Mouse (Mus musculus) forebrain, embryonic 13.5 days (tissue): ENCODE results near the gene Adap1. TPM values are rescaled to one million over a fixed set of nuclear protein-coding genes. Genes with fewer than 3 reads are reported as not detected.

Experiments
- ATAC-seq: fragments of 200-750 bp; cut with Nextera tagmentation; 2 replicates; pipeline ENCODE4 v1.8.0; 2017
- H3K27ac ChIP-seq: fragments of 300-500 bp; sonication (generic); 2 replicates; pipeline ENCODE4 v1.5.1; 2015; ENCODE audit warnings: inconsistent platforms, mild to moderate bottlenecking, moderate library complexity
- H3K27me3 ChIP-seq: fragments of 300-500 bp; sonication (generic); 2 replicates; pipeline ENCODE4 v1.6.1; 2015; ENCODE audit warnings: mild to moderate bottlenecking, inconsistent platforms
- H3K36me3 ChIP-seq: fragments of 300-500 bp; sonication (generic); 2 replicates; pipeline ENCODE4 v1.6.1; 2015; ENCODE audit warnings: mild to moderate bottlenecking, inconsistent platforms; ENCODE audit not compliant: poor library complexity, severe bottlenecking
- H3K4me1 ChIP-seq: fragments of 300-500 bp; sonication (generic); 2 replicates; pipeline ENCODE4 v1.6.1; 2015; ENCODE audit warnings: inconsistent platforms
- H3K4me2 ChIP-seq: fragments of 300-500 bp; sonication (generic); 2 replicates; pipeline ENCODE4 v1.6.1; 2015; ENCODE audit warnings: inconsistent platforms, mild to moderate bottlenecking, moderate library complexity
- H3K4me3 ChIP-seq: fragments of 300-500 bp; sonication (generic); 2 replicates; pipeline ENCODE4 v1.5.1; 2015; ENCODE audit warnings: mild to moderate bottlenecking, inconsistent platforms
- H3K9ac ChIP-seq: fragments of 300-500 bp; sonication (generic); 2 replicates; pipeline ENCODE4 v1.6.1; 2015; ENCODE audit warnings: mild to moderate bottlenecking, inconsistent platforms
- H3K9me3 ChIP-seq: fragments of 300-500 bp; sonication (generic); replicated peaks from 2 replicates; pipeline ENCODE4 v1.6.1; 2016; ENCODE audit warnings: inconsistent platforms
- WGBS: fragments of 180-500 bp; shearing (Covaris S2); methylation state at CpG from one replicate; pipeline ENCODE4 v1.1.7; 2015; 5-methylcytosine and 5-hydroxymethylcytosine counted together
- polyA plus RNA-seq: library from polyadenylated mRNA; unstranded; fragments of >200 nt; fragmentation: Nextera tagmentation; extraction: Ambion mirVana; gene quantifications from 2 replicates; pipeline ENCODE4 v1.2.1, GENCODE M21; 2015

Gene Adap1
- polyA plus RNA-seq, 1 experiment from 2014 or later, result 3.8 TPM

DNA sequence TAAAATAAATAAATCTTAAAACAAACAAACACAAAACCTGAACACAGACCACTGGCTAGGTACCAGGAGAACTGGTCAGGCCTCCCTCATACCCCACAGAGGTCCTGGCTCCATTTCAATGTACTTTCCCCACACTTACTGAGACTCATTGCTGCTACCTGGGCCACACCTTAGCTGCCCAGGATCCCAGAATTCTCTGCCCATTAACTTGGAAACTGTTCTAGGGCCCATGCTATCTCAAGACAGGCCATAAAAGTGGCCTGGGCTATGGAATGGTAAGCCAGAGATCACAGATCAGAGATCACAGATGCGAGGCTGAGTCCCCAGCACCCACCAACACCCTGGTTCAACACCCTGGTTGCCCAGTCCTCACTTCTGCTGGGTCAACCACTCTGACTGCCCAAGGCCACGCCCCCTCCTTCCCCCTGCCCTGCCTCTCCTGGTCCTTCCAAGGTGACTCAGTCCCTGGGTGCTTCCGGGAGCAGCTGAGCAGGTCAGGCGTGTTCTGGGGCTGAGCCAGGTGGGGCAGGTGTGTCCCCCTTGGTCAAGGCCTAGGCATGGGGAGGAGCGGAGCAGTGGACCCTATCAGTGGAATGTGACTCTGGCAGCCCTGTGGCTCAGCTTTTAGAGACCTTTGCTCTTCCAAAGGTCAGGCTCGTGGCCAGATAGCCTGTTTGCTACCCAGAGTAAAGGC is 8.3 kb downstream of the Adap1 start:
- H3K9ac ChIP-seq, result no peak overlapping the region
- H3K4me2 ChIP-seq, result no peak overlapping the region
- H3K27ac ChIP-seq, result no peak overlapping the region
- H3K36me3 ChIP-seq, result no peaks in the 10 kb centered on the region
- 79% methylated on average over 6 of the region's 6 CpGs for WGBS
- no peaks in the 10 kb centered on the region for H3K9me3 ChIP-seq
- ATAC-seq, result no peak
- H3K27me3 ChIP-seq, result 0 out of 2 replicates have a peak, but pooled peaks cover 2% of the 10 kb centered on the region
- no peak overlapping the region for H3K4me3 ChIP-seq
- H3K4me1 ChIP-seq, result no peaks in the 10 kb centered on the region

DNA sequence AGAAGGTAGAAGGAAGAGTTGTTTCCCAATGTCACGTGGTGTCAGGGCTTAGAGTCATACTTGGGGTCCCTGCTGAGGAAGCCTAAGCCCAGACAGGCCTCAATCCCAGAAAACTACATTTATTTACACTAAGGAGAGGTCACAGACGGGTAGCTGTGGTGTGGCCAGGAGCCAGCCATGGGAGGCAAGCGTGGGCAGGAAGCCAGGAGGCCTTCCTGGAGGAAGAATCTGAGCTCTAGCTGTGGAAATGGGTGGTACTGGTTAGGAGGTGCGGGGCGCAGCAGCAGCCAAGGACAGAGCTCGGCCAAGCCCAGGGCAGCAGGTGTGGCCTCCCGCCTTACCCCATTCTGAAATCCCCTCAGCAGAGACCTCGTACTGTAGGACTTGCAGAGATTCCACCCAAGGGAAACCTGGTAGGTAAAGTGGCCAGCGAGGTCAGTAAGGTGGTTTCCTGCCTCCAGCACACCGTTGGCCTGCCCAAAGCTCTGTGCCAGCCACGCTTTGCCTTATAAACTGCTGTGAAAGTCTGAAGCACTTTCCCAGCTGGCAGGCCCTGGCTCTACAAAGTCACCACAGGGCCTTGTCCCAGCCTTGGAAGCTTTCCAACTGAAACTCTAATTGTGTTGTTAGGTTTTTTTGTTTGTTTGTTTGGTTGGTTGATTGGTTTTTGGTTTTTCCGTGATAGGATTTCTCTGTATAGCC is 10.3 kb downstream of the Adap1 start:
- Histone ChIP-seq H3K36me3 (no peaks in the 10 kb centered on the region), H3K27me3 (0 out of 2 replicates have a peak, but pooled peaks cover 2% of the 10 kb centered on the region), H3K9me3 (no peaks in the 10 kb centered on the region), H3K4me2 (no peak overlapping the region), H3K4me3 (no peak overlapping the region), H3K9ac (no peak overlapping the region), H3K4me1 (no peaks in the 10 kb centered on the region), H3K27ac (no peak overlapping the region)
- no peak for ATAC-seq
- 83% methylated on average over 12 of the region's 12 CpGs for WGBS

DNA sequence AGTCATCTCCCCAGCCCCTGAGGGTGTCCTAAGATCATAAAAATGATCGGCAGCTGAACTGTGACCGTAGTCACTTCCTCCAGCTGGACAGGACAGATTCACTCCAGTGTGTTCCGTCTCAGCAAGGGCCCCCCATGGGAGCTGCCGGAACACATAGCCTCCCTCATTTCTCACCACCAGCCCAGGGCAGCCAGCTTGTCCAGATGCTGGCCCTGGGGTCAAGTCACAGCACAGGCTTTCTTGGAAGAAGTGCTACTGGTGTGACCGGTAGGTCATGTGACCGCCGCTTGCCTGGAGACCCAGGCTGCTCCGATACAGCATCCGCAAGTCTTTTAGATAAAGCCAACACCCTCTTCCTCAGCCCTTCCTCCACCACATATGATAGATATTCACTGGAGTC is 11.9 kb downstream of the Adap1 start:
- no peak overlapping the region for H3K4me3 ChIP-seq
- H3K36me3 ChIP-seq, result no peaks in the 10 kb centered on the region
- no peaks in the 10 kb centered on the region for H3K4me1 ChIP-seq
- H3K27ac ChIP-seq, result no peak overlapping the region
- no peak for ATAC-seq
- 89% methylated on average over 9 of the region's 9 CpGs for whole genome bisulfite sequencing
- 0 out of 2 replicates have a peak, but pooled peaks cover 2% of the 10 kb centered on the region for H3K27me3 ChIP-seq
- no peaks in the 10 kb centered on the region for H3K9me3 ChIP-seq
- H3K4me2 ChIP-seq, result no peak overlapping the region
- no peak overlapping the region for H3K9ac ChIP-seq

DNA sequence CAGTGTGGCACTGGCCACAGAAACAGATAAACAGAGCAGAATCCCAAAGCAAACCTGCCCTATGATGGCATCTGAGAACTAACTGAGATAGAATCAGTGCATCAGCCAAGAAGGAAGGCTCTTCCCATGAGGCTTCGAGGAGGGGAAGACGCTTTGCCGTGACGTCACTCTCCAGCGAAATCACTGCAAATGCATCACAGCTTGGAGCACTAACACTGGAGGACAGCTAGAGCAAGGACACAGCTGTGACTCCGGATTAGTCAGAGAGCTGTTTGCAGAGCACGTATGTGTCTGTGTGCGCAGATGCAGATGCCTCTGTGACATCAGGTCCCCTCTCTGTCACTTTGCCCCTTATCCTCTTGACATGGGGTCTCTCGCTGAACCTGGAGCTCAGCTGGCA is 13.6 kb downstream of the Adap1 start:
- 95% methylated on average over 9 of the region's 9 CpGs for WGBS
- Histone ChIP-seq H3K36me3 (no peaks in the 10 kb centered on the region), H3K27ac (no peak overlapping the region), H3K4me3 (no peak overlapping the region), H3K4me2 (no peak overlapping the region), H3K9me3 (no peaks in the 10 kb centered on the region), H3K27me3 (no peaks in the 10 kb centered on the region), H3K4me1 (no peaks in the 10 kb centered on the region), H3K9ac (no peak overlapping the region)
- no peak for ATAC-seq

DNA sequence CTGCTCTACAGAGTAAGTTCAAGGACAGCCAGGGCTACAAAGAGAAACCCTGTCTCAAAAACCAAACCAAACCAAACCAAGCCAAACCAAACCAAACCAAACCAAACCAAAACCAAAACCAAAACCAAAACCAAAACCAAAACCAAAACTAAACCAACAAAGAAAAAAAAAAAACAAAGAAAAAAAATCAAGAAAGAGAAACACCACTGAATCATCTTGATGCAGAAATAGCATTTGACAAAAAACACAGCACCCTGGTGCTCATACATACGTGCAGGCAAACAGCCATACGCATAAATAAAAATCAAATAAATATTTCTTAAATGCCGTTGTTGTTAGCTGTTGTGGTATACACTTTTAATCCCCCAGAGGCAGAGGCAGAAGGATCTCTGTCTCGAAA is 14.9 kb downstream of the Adap1 start:
- ATAC-seq, result no peak
- Histone ChIP-seq H3K4me2 (no peak overlapping the region), H3K9ac (no peak overlapping the region), H3K27ac (no peak overlapping the region), H3K9me3 (no peaks in the 10 kb centered on the region), H3K4me1 (no peaks in the 10 kb centered on the region), H3K27me3 (no peaks in the 10 kb centered on the region), H3K36me3 (no peaks in the 10 kb centered on the region), H3K4me3 (no peak overlapping the region)
- WGBS, result 88% methylated on average over 4 of the region's 4 CpGs

- Histone ChIP-seq H3K4me3 (no peak overlapping the region), H3K4me1 (no peaks in the 10 kb centered on the region), H3K36me3 (no peaks in the 10 kb centered on the region), H3K27ac (no peak overlapping the region), H3K27me3 (no peaks in the 10 kb centered on the region), H3K4me2 (no peak overlapping the region), H3K9ac (no peak overlapping the region), H3K9me3 (no peaks in the 10 kb centered on the region)
- ATAC-seq, result no peak
- WGBS, result 83% methylated on average over 3 of the region's 3 CpGs
Measured at GRCm38 (mm10) chr5:139309946-139310345, 15.5 kb downstream of the Adap1 start.

- no peaks in the 10 kb centered on the region for H3K4me1 ChIP-seq
- 90% methylated on average over 9 of the region's 9 CpGs for WGBS
Measured at GRCm38 (mm10) chr5:139303646-139304061, 21.8 kb downstream of the Adap1 start.

GRCm38 (mm10) chr5:139302101-139302500 is 23.3 kb downstream of the Adap1 start:
- ATAC-seq, result no peak
- WGBS, result 90% methylated on average over 6 of the region's 6 CpGs
- Histone ChIP-seq H3K9ac (no peak overlapping the region), H3K36me3 (no peaks in the 10 kb centered on the region), H3K4me2 (no peak overlapping the region), H3K27me3 (no peaks in the 10 kb centered on the region), H3K4me3 (no peak overlapping the region), H3K27ac (no peak overlapping the region), H3K4me1 (no peaks in the 10 kb centered on the region), H3K9me3 (no peaks in the 10 kb centered on the region)

More at GRCm38 (mm10) chr5:139303646-139304061, 21.8 kb downstream of the Adap1 start:
- Histone ChIP-seq H3K27ac (no peak overlapping the region), H3K9me3 (no peaks in the 10 kb centered on the region), H3K4me2 (no peak overlapping the region), H3K9ac (no peak overlapping the region), H3K36me3 (no peaks in the 10 kb centered on the region), H3K27me3 (no peaks in the 10 kb centered on the region), H3K4me3 (no peak overlapping the region)
- no peak for ATAC-seq

- Histone ChIP-seq H3K9me3 (no peaks in the 10 kb centered on the region), H3K27me3 (no peaks in the 10 kb centered on the region), H3K27ac (no peak overlapping the region), H3K9ac (no peak overlapping the region), H3K4me2 (no peak overlapping the region), H3K4me3 (no peak overlapping the region), H3K4me1 (no peaks in the 10 kb centered on the region), H3K36me3 (no peaks in the 10 kb centered on the region)
- 85% methylated on average over 5 of the region's 5 CpGs for WGBS
- ATAC-seq, result no peak
Measured at GRCm38 (mm10) chr5:139297745-139298144, 27.7 kb downstream of the Adap1 start.

DNA sequence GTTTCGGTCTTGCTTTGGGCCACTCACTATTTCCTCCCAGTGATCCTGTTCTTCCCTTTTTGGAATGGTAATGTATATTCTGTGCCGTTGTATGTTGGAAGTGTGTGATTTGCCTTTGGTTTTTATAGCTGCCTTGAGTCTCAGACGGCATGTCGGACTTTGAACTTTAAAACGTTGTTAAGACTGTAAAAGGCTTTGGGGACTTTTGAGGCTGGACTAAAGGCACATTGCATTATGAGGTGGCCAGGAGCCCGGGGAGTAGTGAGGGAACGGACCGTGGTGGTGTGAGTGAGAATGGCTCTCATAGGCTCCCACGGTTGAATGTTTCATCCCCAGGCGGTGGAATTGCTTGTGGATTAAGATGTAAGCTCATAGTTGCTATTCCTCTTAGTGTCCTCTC is 28.3 kb downstream of the Adap1 start:
- Histone ChIP-seq H3K27me3 (no peaks in the 10 kb centered on the region), H3K36me3 (no peaks in the 10 kb centered on the region), H3K27ac (no peak overlapping the region), H3K9ac (no peak overlapping the region), H3K4me2 (no peak overlapping the region), H3K4me1 (no peaks in the 10 kb centered on the region), H3K9me3 (no peaks in the 10 kb centered on the region), H3K4me3 (no peak overlapping the region)
- no peak for ATAC-seq
- 93% methylated on average over 10 of the region's 10 CpGs for WGBS

DNA sequence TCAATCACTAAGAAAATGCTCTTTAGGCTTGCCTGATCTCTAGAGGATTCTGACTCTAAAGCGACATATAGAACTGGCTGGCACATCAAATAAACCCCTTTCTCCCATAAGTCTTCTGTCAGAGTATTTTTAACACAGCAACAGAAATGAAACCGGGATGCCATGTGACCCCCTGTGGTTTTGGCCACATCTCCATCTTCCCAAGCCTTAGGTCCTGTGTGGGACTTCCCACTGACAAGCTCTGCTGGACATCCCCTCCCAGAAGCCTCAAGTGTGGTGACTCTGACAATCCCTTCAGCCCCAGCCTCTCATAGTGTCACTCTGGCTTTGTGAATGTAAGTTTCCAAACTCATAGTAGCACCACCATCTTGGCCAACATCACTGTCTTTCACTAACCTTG is 31.3 kb downstream of the Adap1 start:
- Histone ChIP-seq H3K27ac (no peak overlapping the region), H3K4me3 (no peak overlapping the region), H3K4me1 (no peaks in the 10 kb centered on the region), H3K9me3 (no peaks in the 10 kb centered on the region), H3K4me2 (no peak overlapping the region), H3K9ac (no peak overlapping the region), H3K36me3 (no peaks in the 10 kb centered on the region), H3K27me3 (no peaks in the 10 kb centered on the region)
- ATAC-seq, result no peak
- 88% methylated on average over 2 of the region's 2 CpGs for WGBS

DNA sequence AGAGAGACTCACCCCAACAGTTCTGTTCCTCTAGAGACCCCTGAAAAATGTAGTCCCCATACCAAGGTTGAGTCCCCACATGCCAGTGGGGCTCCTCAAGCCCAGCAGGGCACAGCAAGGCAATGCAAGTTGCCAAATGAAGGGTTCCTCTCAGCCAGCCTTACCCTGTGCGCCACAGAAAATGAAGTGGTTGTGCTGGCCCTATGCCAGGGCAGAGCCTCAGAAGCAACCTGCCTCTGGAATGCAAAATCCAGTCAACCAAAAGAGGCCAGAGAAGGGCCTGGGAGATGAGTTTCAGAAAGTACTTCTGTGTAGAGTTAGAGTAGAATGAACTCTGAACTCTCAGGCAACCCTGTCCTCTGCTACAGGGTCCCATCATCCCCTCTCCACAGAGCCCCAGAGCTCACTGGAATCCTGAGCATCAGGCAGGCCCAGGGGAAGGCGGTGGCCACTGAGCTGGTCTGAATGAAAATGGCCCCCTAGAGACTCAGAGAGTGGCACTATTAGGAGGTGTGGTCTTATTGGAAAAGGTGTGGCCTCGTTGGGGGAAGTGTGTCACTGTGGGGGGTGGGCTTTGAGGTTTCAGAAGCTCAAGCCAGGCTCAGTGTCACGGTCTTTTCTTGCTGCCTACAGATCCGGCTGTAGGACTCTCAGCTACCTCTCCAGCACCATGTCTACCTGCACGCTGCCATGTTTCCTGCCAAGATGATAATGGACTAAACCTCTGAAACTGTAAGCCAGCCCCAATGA is 33.4 kb downstream of the Adap1 start:
- Histone ChIP-seq H3K9ac (no peak overlapping the region), H3K27me3 (no peaks in the 10 kb centered on the region), H3K4me3 (no peak overlapping the region), H3K36me3 (no peaks in the 10 kb centered on the region), H3K4me1 (no peaks in the 10 kb centered on the region), H3K27ac (no peak overlapping the region), H3K9me3 (no peaks in the 10 kb centered on the region), H3K4me2 (no peak overlapping the region)
- 66% methylated on average over 6 of the region's 6 CpGs for WGBS
- ATAC-seq, result no peak
